Mouse (Mus musculus): ENCODE measurements around the gene Pga5.

Pga5 gene

DNA sequence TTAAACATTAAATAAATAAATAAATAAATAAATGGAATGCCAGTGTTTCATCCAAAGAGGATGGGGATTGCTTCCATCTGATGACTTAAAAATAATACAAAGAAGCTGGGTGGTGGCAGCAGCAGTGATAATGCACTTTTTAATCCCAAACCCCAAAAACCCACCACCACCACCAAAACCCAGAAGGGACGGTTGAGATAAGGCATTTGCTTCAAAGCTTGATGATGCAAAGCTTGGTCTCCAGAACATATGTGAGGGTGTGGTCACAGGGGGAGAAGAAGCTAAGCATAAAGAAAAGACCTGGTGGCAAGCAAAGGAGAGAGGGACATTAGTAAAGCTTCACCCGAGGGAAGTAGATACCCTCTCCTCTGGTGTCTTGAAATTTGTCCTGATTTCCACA is 16.0 kb downstream of the Pga5 start:
- no peak for DNase-seq

DNA sequence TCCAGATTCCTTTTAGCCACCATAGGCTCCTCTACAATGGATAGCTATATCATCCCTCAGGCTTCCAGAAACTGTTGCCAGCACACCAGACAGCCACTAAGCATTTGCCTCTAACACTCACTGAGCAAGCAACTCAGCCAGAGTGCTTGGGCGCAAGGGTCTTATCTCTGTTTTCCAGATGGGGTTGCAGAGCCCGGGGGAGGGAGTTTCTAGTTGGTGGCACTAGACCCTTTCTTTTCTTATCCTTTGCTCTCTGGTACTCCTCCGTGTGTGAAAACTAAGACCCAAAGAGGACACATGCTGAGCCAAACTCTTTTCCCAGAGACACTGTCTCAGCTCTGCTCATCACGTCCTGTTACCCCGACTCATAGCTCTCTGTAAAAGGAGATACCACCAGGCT is 16.5 kb downstream of the Pga5 start:
- no peak for DNase-seq

GRCm38 (mm10) chr19:10658406-10658805 is 19.5 kb downstream of the Pga5 start:
- DNase-seq = no peak

DNA sequence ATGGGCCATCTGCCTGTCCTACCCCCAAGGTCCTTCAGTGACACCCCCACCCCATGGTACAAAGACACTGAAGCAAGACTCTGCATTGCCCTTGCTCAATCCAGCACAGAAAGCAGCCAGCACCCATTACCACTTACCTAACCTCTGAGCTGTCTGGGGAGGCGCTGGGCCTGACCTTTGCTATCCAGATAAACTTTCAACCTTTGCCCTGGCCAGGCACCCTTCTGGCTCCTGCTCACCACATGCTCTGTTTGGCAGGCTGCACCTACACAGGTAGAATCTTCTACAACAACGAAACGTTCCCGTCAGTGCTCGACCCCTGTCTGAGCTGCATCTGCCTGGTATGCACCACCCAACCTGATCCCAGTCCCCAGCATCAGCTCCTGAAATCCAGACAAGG is 20.1 kb downstream of the Pga5 start:
- DNase-seq = no peak

GRCm38 (mm10) chr19:10656058-10656457 is 21.8 kb downstream of the Pga5 start:
- DNase-seq = no peak

GRCm38 (mm10) chr19:10648156-10648555 is 29.7 kb downstream of the Pga5 start:
- peak; percentile 54 for DNase-seq

GRCm38 (mm10) chr19:10645616-10646015 is 32.3 kb downstream of the Pga5 start:
- no peak for DNase-seq

GRCm38 (mm10) chr19:10640589-10641378 is 37.1 kb downstream of the Pga5 start:
- DNase-seq = no peak

GRCm38 (mm10) chr19:10640080-10640479 is 37.8 kb downstream of the Pga5 start:
- DNase-seq = no peak

DNA sequence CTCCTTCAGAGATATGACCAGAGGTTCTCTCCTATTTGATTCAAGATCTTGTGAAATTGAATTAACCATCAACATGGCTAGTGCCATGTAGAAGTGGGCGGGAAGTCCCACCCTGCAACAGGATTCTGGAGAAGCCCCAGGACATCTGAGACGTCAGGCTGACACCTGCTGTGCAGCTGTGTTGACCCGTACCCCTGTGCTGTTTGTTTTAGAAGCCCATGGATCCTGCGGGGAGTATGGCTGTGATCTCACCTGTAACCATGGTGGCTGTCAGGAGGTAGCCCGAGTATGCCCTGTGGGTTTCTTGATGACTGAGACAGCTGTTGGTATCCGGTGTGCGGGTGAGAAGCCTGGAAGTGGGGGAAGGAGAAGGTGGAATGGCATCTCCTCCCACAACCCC is 40.0 kb downstream of the Pga5 start:
- no peak for DNase-seq

DNA sequence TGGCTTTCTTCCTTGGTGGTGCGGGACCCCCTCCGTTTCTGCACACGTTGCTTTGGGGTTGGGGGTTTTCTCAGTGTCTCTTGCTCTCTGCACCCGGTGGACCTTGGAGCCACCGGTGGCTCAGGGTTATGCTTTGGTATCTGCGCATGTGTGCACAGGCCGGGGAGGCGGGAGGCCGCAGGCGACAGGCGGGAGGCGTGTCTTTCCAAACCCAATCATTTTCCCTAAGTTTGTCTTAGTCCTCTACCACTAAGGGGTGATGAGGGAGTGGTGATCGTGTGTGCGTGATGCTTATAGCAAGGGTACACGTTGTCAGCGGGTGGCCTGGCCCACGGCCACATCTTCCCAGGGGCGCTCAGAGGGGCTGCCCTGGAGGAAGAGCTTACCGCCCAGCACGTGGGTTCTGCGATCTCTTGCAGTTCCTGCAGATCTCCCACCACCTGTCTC is 43.0 kb downstream of the Pga5 start:
- peak; percentile 56 for DNase-seq

DNA sequence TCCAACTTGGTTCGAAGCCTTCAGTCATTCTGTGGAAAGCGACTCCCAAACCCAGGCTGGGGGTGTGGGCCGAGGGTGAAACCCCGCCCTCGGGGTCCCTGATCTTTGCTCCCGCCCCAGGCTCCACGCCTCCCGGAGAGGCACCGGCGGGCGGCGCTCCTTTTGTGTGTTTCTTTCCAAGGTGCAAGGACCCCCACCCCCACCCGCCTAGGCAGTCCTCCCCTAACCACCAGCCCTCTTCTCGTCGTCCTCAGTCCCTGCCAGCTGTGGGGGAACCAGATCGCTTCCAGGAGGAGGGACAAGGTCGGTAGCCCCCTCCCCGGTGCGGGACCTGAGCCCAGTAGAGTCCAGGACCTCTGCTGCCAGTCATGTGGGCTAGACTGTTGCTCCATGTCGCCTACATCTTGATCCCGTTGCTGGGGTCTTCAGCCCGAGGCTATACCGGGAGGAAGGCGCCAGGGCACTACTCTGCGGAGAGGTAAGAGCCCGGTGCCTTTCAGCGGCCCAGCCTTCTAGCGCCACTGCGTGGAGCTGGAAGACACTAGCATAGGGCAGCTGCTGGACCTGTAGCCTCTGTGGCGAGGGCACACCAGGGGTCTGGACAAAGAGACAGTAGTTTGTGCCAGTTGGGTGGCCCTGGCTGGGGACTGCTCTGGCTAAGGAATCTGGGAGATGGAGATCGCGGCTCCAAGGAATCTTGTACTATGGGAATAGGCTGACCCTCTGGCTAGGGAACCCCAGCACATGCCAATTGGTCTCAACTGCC is 43.6 kb downstream of the Pga5 start, which contains the start of gene Vwce:
Gene Vwce (plus strand): TSS at position 108 of the 766 bp plus-strand sequence.
- peak; percentile 75 for DNase-seq
